ENCODE assay signal across 17 mouse cellular contexts in the genomic region with DNA sequence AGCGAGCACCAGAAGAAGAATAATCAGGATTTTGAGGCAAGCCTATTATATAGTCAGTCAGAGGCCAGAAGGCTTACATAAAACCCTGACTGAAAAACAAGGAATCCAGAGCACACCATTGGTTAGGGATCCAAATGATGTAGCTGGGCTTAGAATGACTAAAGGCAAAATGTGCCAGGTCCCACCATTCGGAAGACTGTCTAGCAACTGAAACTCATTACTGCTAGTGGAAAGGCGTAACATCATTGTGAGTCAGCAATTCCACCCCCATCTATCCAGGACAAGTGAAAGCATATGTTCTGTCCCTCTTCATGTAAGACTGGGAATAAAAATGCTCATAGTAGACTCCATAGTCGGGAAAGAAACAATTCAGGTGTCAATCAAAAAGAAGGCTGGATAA. TPM values are rescaled to one million over a fixed set of nuclear protein-coding genes. Genes with fewer than 3 reads are reported as not detected.
A peak's percentile ranks its signal among the peaks of the same experiment; 100 is the strongest.
DNase-seq lines count a peak whose midpoint lies in the region; ATAC-seq lines count a peak whose summit lies in the region.
"Had no signal": no experiment of that assay in that cellular context is flagged by ENCODE, and none has a peak within 500 bp of the region (broad histone marks: within the 10 kb centered on the region; RNA-seq: fewer than 3 reads in every experiment).

No protein-coding gene starts in this region.

- no peak overlapping the region for H3K4me3 ChIP-seq in embryonic facial prominence, embryonic 13.5 days
- no peak overlapping the region for H3K4me3 ChIP-seq in hindbrain, embryonic 10.5 days
- H3K4me3 ChIP-seq: heart, embryonic 10.5 days had no signal

- H3K27ac ChIP-seq in embryonic facial prominence, embryonic 13.5 days: peak overlapping the region; percentile 68
- no peak overlapping the region for H3K27ac ChIP-seq in hindbrain, embryonic 10.5 days
- H3K27ac ChIP-seq: liver, embryonic 14.5 days had no signal

- H3K9me3 ChIP-seq in embryonic facial prominence, embryonic 13.5 days: no peaks in the 10 kb centered on the region
- H3K9me3 ChIP-seq in hindbrain, embryonic 10.5 days: no peaks in the 10 kb centered on the region
- H3K9me3 ChIP-seq: heart, embryonic 10.5 days had no signal

- intact Hi-C loops in left cerebral cortex, postnatal 25 days (cut with DNase I): no loop called here

- ATAC-seq in embryonic facial prominence, embryonic 13.5 days (ENCODE audit: insufficient number of reproducible peaks, insufficient read depth, low FRiP score, low TSS enrichment, low read depth): no peak
- ATAC-seq: forebrain, postnatal 0 days; intestine, embryonic 16.5 days had no signal

- no peaks in the 10 kb centered on the region for H3K27me3 ChIP-seq in embryonic facial prominence, embryonic 13.5 days
- H3K27me3 ChIP-seq in hindbrain, embryonic 10.5 days (ENCODE audit: insufficient read depth, poor library complexity, severe bottlenecking): no peaks in the 10 kb centered on the region

- H3K4me1 ChIP-seq in embryonic facial prominence, embryonic 13.5 days: peaks cover 20% of the 10 kb centered on the region; the same call in 1 of the 2 replicates
- H3K4me1 ChIP-seq in hindbrain, embryonic 10.5 days (replicated peaks): 0 out of 2 replicates have a peak, but pooled peaks cover 3% of the 10 kb centered on the region

- H3K4me2 ChIP-seq in embryonic facial prominence, embryonic 13.5 days: peak overlapping the region; percentile 7; the same call in 1 of the 2 replicates

- peak; percentile 69 to 80 for DNase-seq in frontal cortex, adult 2 months (ENCODE audit: extremely low spot score in 1 of 2, low spot score in 1 of 2)
- DNase-seq in frontal cortex, postnatal 14 days (ENCODE audit: low spot score in 2 of 2): no peak
- peak; percentile 98 for DNase-seq in 3T3-L1 (ENCODE audit: low read depth, low spot score)
- DNase-seq in left cerebral cortex, postnatal 25 days (ENCODE audit: low spot score in 2 of 2): peak; percentile 38 to 93
- no peak for DNase-seq in adrenal gland, postnatal 25 days
- DNase-seq in neural tube, embryonic 10.5 days (ENCODE audit: extremely low spot score, low spot score): no peak
- DNase-seq in hindbrain, embryonic 10.5 days (ENCODE audit: low spot score): no peak
- DNase-seq: adrenal gland, postnatal 10 days; embryo, embryonic 11 days; forebrain, postnatal 0 days; heart, postnatal 4 days; kidney, postnatal 36 days; lung, postnatal 36 days had no signal

- H3K36me3 ChIP-seq in embryonic facial prominence, embryonic 13.5 days: no peaks in the 10 kb centered on the region
- H3K36me3 ChIP-seq in hindbrain, embryonic 10.5 days: no peaks in the 10 kb centered on the region
- H3K36me3 ChIP-seq: heart, embryonic 10.5 days had no signal

- H3K9ac ChIP-seq in embryonic facial prominence, embryonic 13.5 days: no peak overlapping the region
- H3K9ac ChIP-seq: forebrain, postnatal 0 days; liver, embryonic 14.5 days had no signal

- 33% methylated on average over 4 of the region's 4 CpGs for WGBS in embryonic facial prominence, embryonic 13.5 days
- WGBS in hindbrain, embryonic 10.5 days: 79% methylated on average over 4 of the region's 4 CpGs

RNA-seq across cellular contexts. Expression of a gene that starts 57.8 kb away (rescaled TPM):
- polyA plus RNA-seq in frontal cortex, adult 2 months (2012; rRNA removed): 4.0 and 4.3 TPM in 2 replicates
- 26.6 and 30.4 TPM in 2 replicates for polyA plus RNA-seq in embryonic facial prominence, embryonic 13.5 days (2015; fragmentation: Nextera tagmentation; extraction: Ambion mirVana)
- total RNA-seq in left cerebral cortex, postnatal 25 days (2021): 10 to 100 TPM; 21.1 to 26.0 TPM
- total RNA-seq in adrenal gland, postnatal 25 days (2021): 6.6 and 7.4 TPM in 2 replicates
- polyA plus RNA-seq in hindbrain, embryonic 10.5 days (2016; fragmentation: Nextera tagmentation; extraction: Ambion mirVana): 26.7 and 27.5 TPM in 2 replicates

RNA-seq across cellular contexts. Expression of a gene that starts 58.9 kb away (rescaled TPM):
- 40.7 and 43.9 TPM in 2 replicates for polyA plus RNA-seq in frontal cortex, adult 2 months (2012; rRNA removed)
- 130 and 147 TPM in 2 replicates for polyA plus RNA-seq in embryonic facial prominence, embryonic 13.5 days (2015; fragmentation: Nextera tagmentation; extraction: Ambion mirVana)
- total RNA-seq in left cerebral cortex, postnatal 25 days (2021): 10 to 100 TPM; 53.5 to 55.1 TPM
- total RNA-seq in adrenal gland, postnatal 25 days (2021): 65.3 and 69.8 TPM in 2 replicates
- 109 and 154 TPM in 2 replicates for polyA plus RNA-seq in hindbrain, embryonic 10.5 days (2016; fragmentation: Nextera tagmentation; extraction: Ambion mirVana)

Comparison
In these comparisons a context has a peak if more than half of its experiments do, and no peak if none do; other contexts are left out.
1. DNase-seq: peak in frontal cortex, adult 2 months (2 of 2), 3T3-L1 (single experiment) and left cerebral cortex, postnatal 25 days (2 of 2); none in frontal cortex, postnatal 14 days (0 of 2), adrenal gland, postnatal 25 days (single experiment), neural tube, embryonic 10.5 days (single experiment) and hindbrain, embryonic 10.5 days (single experiment).